Mouse (Mus musculus): ENCODE measurements around the gene Cngb1. TPM values are rescaled to one million over a fixed set of nuclear protein-coding genes. Genes with fewer than 3 reads are reported as not detected.

Cngb1 gene
- 0.74 and 0.76 TPM in 2 replicates for polyA plus RNA-seq (2012; rRNA removed)

GRCm38 (mm10) chr8:95306431-95306830 lies at the start of gene Cngb1:
Gene Cngb1, minus strand, starts transcription at chr8:95306585.

GRCm38 (mm10) chr8:95352151-95352870 lies 45.9 kb upstream of the Cngb1 start, which contains the start of gene Mmp15:
Gene Mmp15, plus strand, starts transcription at chr8:95352268.

GRCm38 (mm10) chr8:95331720-95332436 lies 25.5 kb upstream of the Cngb1 start, which contains the start of the genes Zfp319 and Usb1:
Gene Zfp319, minus strand, starts transcription at chr8:95331950.
Gene Usb1, plus strand, starts transcription at chr8:95332284.

GRCm38 (mm10) chr8:95310342-95310970 lies 4.1 kb upstream of the Cngb1 start, which contains the start of gene Tepp:
Gene Tepp, plus strand, starts transcription at chr8:95310566.

GRCm38 (mm10) chr8:95202649-95203275 lies 103.6 kb downstream of the Cngb1 start, which contains the start of gene Kifc3:
Gene Kifc3, minus strand, starts transcription at chr8:95202812.

Other genes starting within 250 kb of the Cngb1 start
- 49.1 and 57.4 TPM in 2 replicates for gene Katnb1, start 225.4 kb downstream of the Cngb1 start, polyA plus RNA-seq (2012; rRNA removed)
- 38.4 and 40.3 TPM in 2 replicates for gene Kifc3, start 103.8 kb downstream of the Cngb1 start, polyA plus RNA-seq (2012; rRNA removed)
- gene Tepp, start 4.0 kb upstream of the Cngb1 start, polyA plus RNA-seq (2012; rRNA removed): 3.5 and 4.3 TPM in 2 replicates
- 16.6 and 19.1 TPM in 2 replicates for gene Zfp319, start 25.4 kb upstream of the Cngb1 start, polyA plus RNA-seq (2012; rRNA removed)
- 42.3 and 42.5 TPM in 2 replicates for gene Usb1, start 25.7 kb upstream of the Cngb1 start, polyA plus RNA-seq (2012; rRNA removed)
- gene Mmp15, start 45.7 kb upstream of the Cngb1 start, polyA plus RNA-seq (2012; rRNA removed): 16.5 and 17.2 TPM in 2 replicates
- 126 and 138 TPM in 2 replicates for gene Cfap20, start 128.3 kb upstream of the Cngb1 start, polyA plus RNA-seq (2012; rRNA removed)
- 46.9 and 47.1 TPM in 2 replicates for gene Csnk2a2, start 183.5 kb upstream of the Cngb1 start, polyA plus RNA-seq (2012; rRNA removed)
- gene Ccdc113, start 227.5 kb upstream of the Cngb1 start, polyA plus RNA-seq (2012; rRNA removed): 1.5 and 2.1 TPM in 2 replicates